Mouse (Mus musculus) embryonic stem cell, embryonic (primary cell): ENCODE data around the gene Trp53.

Experiments
- CTCF ChIA-PET, 4 experiments: fragments of 300-600 bp in 2 of 4; fragments of 350-600 bp in 2 of 4; sonication (Branson Sonifier 250); formaldehyde crosslinking; loops; one replicate each; lab custom pipeline; 2022; ENCODE audit warnings: inconsistent platforms in 2 of 4; lab: Charles Lee
- POLR2A ChIA-PET, 4 experiments: fragments of 300-600 bp in 2 of 4; fragments of 350-600 bp in 2 of 4; sonication (Branson Sonifier 250); formaldehyde crosslinking; loops; one replicate each; lab custom pipeline; 2022; ENCODE audit warnings: antibody characterized with exemption in 4 of 4, inconsistent platforms in 1 of 4; lab: Charles Lee

Trp53 gene

GRCm38 (mm10) chr11:69580091-69580514 is at the start of gene Trp53, which contains the start of gene Wrap53:
Gene Trp53, plus strand, starts transcription at chr11:69580359.
Gene Wrap53, minus strand, starts transcription at chr11:69580255.
- POLR2A ChIA-PET = interaction anchor here (0.5 to 17.7 kb wide), 175 partner anchors 9 to 650 kb away, joined by 3 to 500 read pairs (median 5); partner anchors contain the start of genes Fxr2 (in 4 of the 4), Atp1b2 (in 3 of the 4), Cd68 (in 3 of the 4) and Cyb5d1 (in 3 of the 4)
- CTCF ChIA-PET = interaction anchor here (0.5 to 2.7 kb wide), 45 partner anchors 8 to 708 kb away, joined by 3 to 23 read pairs (median 4); partner anchors contain the start of genes Sat2 (in 2 of the 4), Atp1b2 (in 1 of the 4), Cyb5d1 (in 1 of the 4) and Efnb3 (in 1 of the 4)

- CTCF ChIA-PET = interaction anchor here (0.6 to 5.1 kb wide), 36 partner anchors 8 to 418 kb away, joined by 3 to 38 read pairs (median 3); partner anchors contain the start of genes Sat2 (in 2 of the 4), Efnb3 (in 1 of the 4) and Sox15 (in 1 of the 4)
- POLR2A ChIA-PET = interaction anchor here (0.7 to 4.5 kb wide), 22 partner anchors 10 to 1056 kb away, joined by 3 to 15 read pairs (median 5); partner anchors contain the start of genes Trp53 (in 3 of the 4), Wrap53 (in 3 of the 4), Efnb3 (in 1 of the 4) and Sox15 (in 1 of the 4)
Measured at GRCm38 (mm10) chr11:69530755-69531154, 49.4 kb upstream of the Trp53 start.

- CTCF ChIA-PET = interaction anchor here (0.6 to 5.1 kb wide), 17 partner anchors 14 to 275 kb away, joined by 3 to 38 read pairs (median 3); no protein-coding TSS in a partner anchor
- POLR2A ChIA-PET = interaction anchor here (0.6 to 4.5 kb wide), 16 partner anchors 8 to 133 kb away, joined by 3 to 15 read pairs (median 4); partner anchors contain the start of genes Trp53 (in 2 of the 4), Wrap53 (in 2 of the 4), Efnb3 (in 1 of the 4) and Sat2 (in 1 of the 4)
Measured at GRCm38 (mm10) chr11:69532480-69533150, 47.5 kb upstream of the Trp53 start.

- POLR2A ChIA-PET = interaction anchor here in 2 of 4 experiments (0.6 to 0.7 kb wide), 3 partner anchors 45 to 70 kb away, joined by 3 to 5 read pairs (median 4); partner anchors contain the start of genes Trp53 (in 1 of the 2) and Wrap53 (in 1 of the 2)
- CTCF ChIA-PET = interaction anchor here in 3 of 4 experiments (0.6 to 0.9 kb wide), 5 partner anchors 11 to 164 kb away, joined by 3 to 4 read pairs (median 3); no protein-coding TSS in a partner anchor
Measured at GRCm38 (mm10) chr11:69534990-69535389, 45.2 kb upstream of the Trp53 start.

- ChIA-PET CTCF (interaction anchor here in 3 of 4 experiments (0.6 to 0.8 kb wide), 4 partner anchors 73 to 488 kb away, joined by 3 to 6 read pairs (median 5); no protein-coding TSS in a partner anchor), POLR2A (interaction anchor here (0.6 to 1.6 kb wide), 15 partner anchors 9 to 375 kb away, joined by 3 to 11 read pairs (median 3); partner anchors contain the start of genes Cntrob (in 1 of the 4), Gps2 (in 1 of the 4) and Trappc1 (in 1 of the 4))
Measured at GRCm38 (mm10) chr11:69540700-69541099, 39.5 kb upstream of the Trp53 start.

- POLR2A ChIA-PET = interaction anchor here (0.6 to 1.6 kb wide), 17 partner anchors 10 to 442 kb away, joined by 3 to 11 read pairs (median 3); partner anchors contain the start of genes Trp53 (in 3 of the 4), Wrap53 (in 3 of the 4) and Tnfsf13 (in 1 of the 4)
- CTCF ChIA-PET = interaction anchor here in 3 of 4 experiments (0.6 to 1.2 kb wide), 7 partner anchors 15 to 1042 kb away, joined by 3 to 14 read pairs (median 6); partner anchors contain the start of genes Trp53 (in 1 of the 3) and Wrap53 (in 1 of the 3)
Measured at GRCm38 (mm10) chr11:69541741-69542140, 38.4 kb upstream of the Trp53 start.

GRCm38 (mm10) chr11:69543598-69543997 is 36.6 kb upstream of the Trp53 start:
- CTCF ChIA-PET = interaction anchor here in 1 of 4 experiments (0.6 to 1.7 kb wide), 3 partner anchors 37 to 278 kb away, joined by 3 to 6 read pairs (median 4); partner anchors contain the start of genes Trp53 and Wrap53
- POLR2A ChIA-PET = interaction anchor here in 2 of 4 experiments (0.8 to 10.6 kb wide), 5 partner anchors 14 to 220 kb away, joined by 3 to 110 read pairs (median 3); partner anchors contain the start of genes Cntrob (in 1 of the 2), Efnb3 (in 1 of the 2), Trappc1 (in 1 of the 2) and Trp53 (in 1 of the 2)

- CTCF ChIA-PET = interaction anchor here (0.6 to 4.0 kb wide), 41 partner anchors 8 to 631 kb away, joined by 3 to 38 read pairs (median 5); partner anchors contain the start of genes Efnb3 (in 3 of the 4), Atp1b2 (in 1 of the 4), Fxr2 (in 1 of the 4) and Mpdu1 (in 1 of the 4)
- POLR2A ChIA-PET = interaction anchor here (0.5 to 10.6 kb wide), 43 partner anchors 8 to 664 kb away, joined by 3 to 110 read pairs (median 6); partner anchors contain the start of genes Efnb3 (in 4 of the 4), Trp53 (in 3 of the 4), Wrap53 (in 3 of the 4) and Gps2 (in 2 of the 4)
Measured at GRCm38 (mm10) chr11:69545957-69546356, 34.2 kb upstream of the Trp53 start.

- ChIA-PET CTCF (interaction anchor here (0.5 to 4.0 kb wide), 73 partner anchors 9 to 1059 kb away, joined by 3 to 38 read pairs (median 4); partner anchors contain the start of genes Trp53 (in 4 of the 4), Wrap53 (in 4 of the 4), Efnb3 (in 3 of the 4) and Fxr2 (in 2 of the 4)), POLR2A (interaction anchor here (0.5 to 10.6 kb wide), 75 partner anchors 9 to 578 kb away, joined by 3 to 110 read pairs (median 4); partner anchors contain the start of genes Efnb3 (in 4 of the 4), Trp53 (in 3 of the 4), Wrap53 (in 3 of the 4) and Atp1b2 (in 2 of the 4))
Measured at GRCm38 (mm10) chr11:69546423-69547053, 33.6 kb upstream of the Trp53 start.

- POLR2A ChIA-PET = interaction anchor here (0.6 to 10.6 kb wide), 71 partner anchors 9 to 479 kb away, joined by 3 to 110 read pairs (median 4); partner anchors contain the start of genes Efnb3 (in 4 of the 4), Trp53 (in 3 of the 4), Wrap53 (in 3 of the 4) and Atp1b2 (in 2 of the 4)
- CTCF ChIA-PET = interaction anchor here (0.5 to 4.0 kb wide), 73 partner anchors 9 to 1058 kb away, joined by 3 to 38 read pairs (median 4); partner anchors contain the start of genes Trp53 (in 4 of the 4), Wrap53 (in 4 of the 4), Efnb3 (in 3 of the 4) and Sat2 (in 3 of the 4)
Measured at GRCm38 (mm10) chr11:69547071-69547470, 33.1 kb upstream of the Trp53 start.

GRCm38 (mm10) chr11:69549060-69549656 is 31.0 kb upstream of the Trp53 start, which contains the start of gene Dnah2:
Gene Dnah2, minus strand, starts transcription at chr11:69549110.
- ChIA-PET POLR2A (interaction anchor here in 3 of 4 experiments (0.6 to 10.6 kb wide), 7 partner anchors 8 to 347 kb away, joined by 3 to 110 read pairs (median 7); partner anchors contain the start of genes Efnb3 (in 2 of the 3), Trp53 (in 1 of the 3) and Wrap53 (in 1 of the 3)), CTCF (interaction anchor here in 1 of 4 experiments (1.1 kb wide), 1 partner anchor 65 kb away, joined by 4 read pairs; no protein-coding TSS in a partner anchor)

GRCm38 (mm10) chr11:69551310-69551709 is 28.8 kb upstream of the Trp53 start:
- POLR2A ChIA-PET = interaction anchor here in 3 of 4 experiments (0.5 to 10.6 kb wide), 12 partner anchors 9 to 154 kb away, joined by 3 to 110 read pairs (median 6); partner anchors contain the start of genes Efnb3 (in 2 of the 3), Trp53 (in 2 of the 3) and Wrap53 (in 2 of the 3)

GRCm38 (mm10) chr11:69552622-69553340 is 27.4 kb upstream of the Trp53 start:
- POLR2A ChIA-PET = interaction anchor here in 3 of 4 experiments (0.6 to 10.6 kb wide), 9 partner anchors 7 to 36 kb away, joined by 3 to 110 read pairs (median 6); partner anchors contain the start of genes Trp53 (in 2 of the 3), Wrap53 (in 2 of the 3) and Efnb3 (in 1 of the 3)
- CTCF ChIA-PET = interaction anchor here in 1 of 4 experiments (0.5 kb wide), 2 partner anchors 37 to 60 kb away, joined by 4 to 8 read pairs; no protein-coding TSS in a partner anchor

More at GRCm38 (mm10) chr11:69551310-69551709, 28.8 kb upstream of the Trp53 start:
- CTCF ChIA-PET = interaction anchor here in 2 of 4 experiments (0.6 to 0.9 kb wide), 3 partner anchors 8 to 166 kb away, joined by 3 to 4 read pairs (median 3); no protein-coding TSS in a partner anchor

- ChIA-PET CTCF (interaction anchor here in 1 of 4 experiments (0.5 kb wide), 2 partner anchors 37 to 59 kb away, joined by 4 to 8 read pairs; no protein-coding TSS in a partner anchor), POLR2A (interaction anchor here in 3 of 4 experiments (0.7 to 21.3 kb wide), 9 partner anchors 8 to 334 kb away, joined by 3 to 263 read pairs (median 6); partner anchors contain the start of genes Trp53 (in 1 of the 3) and Wrap53 (in 1 of the 3))
Measured at GRCm38 (mm10) chr11:69553341-69553721, 26.8 kb upstream of the Trp53 start.
